Mouse (Mus musculus) limb, embryonic 15.5 days (tissue): Measurements from ENCODE around the gene Foxo3. TPM values are rescaled to one million over a fixed set of nuclear protein-coding genes. Genes with fewer than 3 reads are reported as not detected.

Source experiments
- ATAC-seq: fragments of 200-750 bp; cut with Nextera tagmentation; 2 replicates; pipeline ENCODE4 v1.8.0; 2017; ENCODE audit warnings: low read depth, moderate TSS enrichment; ENCODE audit not compliant: insufficient number of reproducible peaks, low FRiP score, low TSS enrichment
- H3K27ac ChIP-seq: fragments of 300-500 bp; sonication (generic); 2 replicates; pipeline ENCODE4 v1.5.1; 2015; ENCODE audit warnings: moderate library complexity, mild to moderate bottlenecking, inconsistent platforms
- H3K27me3 ChIP-seq: fragments of 300-500 bp; sonication (generic); 2 replicates; pipeline ENCODE4 v1.6.1; 2015; ENCODE audit warnings: inconsistent platforms
- H3K36me3 ChIP-seq: fragments of 300-500 bp; sonication (generic); 2 replicates; pipeline ENCODE4 v1.6.1; 2015; ENCODE audit warnings: inconsistent platforms
- H3K4me1 ChIP-seq: fragments of 300-500 bp; sonication (generic); 2 replicates; pipeline ENCODE4 v1.6.1; 2015; ENCODE audit warnings: inconsistent platforms
- H3K4me2 ChIP-seq: fragments of 300-500 bp; sonication (generic); 2 replicates; pipeline ENCODE4 v1.6.1; 2015; ENCODE audit warnings: mild to moderate bottlenecking, inconsistent platforms
- H3K4me3 ChIP-seq: fragments of 300-500 bp; sonication (generic); 2 replicates; pipeline ENCODE4 v1.5.1; 2015; ENCODE audit warnings: mild to moderate bottlenecking, inconsistent platforms
- H3K9ac ChIP-seq: fragments of 300-500 bp; sonication (generic); 2 replicates; pipeline ENCODE4 v1.6.1; 2015; ENCODE audit warnings: inconsistent platforms
- H3K9me3 ChIP-seq: fragments of 300-500 bp; sonication (generic); 2 replicates; pipeline ENCODE4 v1.6.1; 2016; ENCODE audit warnings: inconsistent platforms
- WGBS: fragments of 180-500 bp; shearing (Covaris S2); methylation state at CpG from one replicate; pipeline ENCODE4 v1.1.7; 2015; 5-methylcytosine and 5-hydroxymethylcytosine counted together
- polyA plus RNA-seq: library from polyadenylated mRNA; unstranded; fragments of >200 nt; fragmentation: Nextera tagmentation; extraction: Ambion mirVana; gene quantifications from 2 replicates; pipeline ENCODE4 v1.2.1, GENCODE M21; 2015

Gene Foxo3
- polyA plus RNA-seq, 1 experiment from 2014 or later, result 10.2 TPM

DNA sequence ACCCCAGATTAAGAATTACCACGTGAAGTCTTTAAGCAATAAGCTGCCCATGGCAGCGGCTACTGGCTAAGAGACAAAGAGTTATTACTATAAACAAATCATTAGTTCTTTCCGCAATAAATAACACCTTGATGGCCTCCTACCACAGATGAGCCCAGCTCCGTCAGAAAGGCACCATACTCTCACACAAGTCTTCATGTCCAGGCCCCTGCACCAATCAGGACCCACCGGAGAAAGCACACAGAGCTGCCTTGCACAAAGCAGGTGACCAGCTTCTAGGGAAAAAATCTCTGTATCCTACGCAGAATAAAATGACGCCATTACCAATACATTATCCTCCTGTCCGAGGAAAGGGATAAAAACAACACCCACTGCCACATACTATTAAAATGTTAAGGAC is 44.7 kb downstream of the Foxo3 start:
- Histone ChIP-seq H3K27me3 (no peaks in the 10 kb centered on the region), H3K27ac (no peak overlapping the region)

DNA sequence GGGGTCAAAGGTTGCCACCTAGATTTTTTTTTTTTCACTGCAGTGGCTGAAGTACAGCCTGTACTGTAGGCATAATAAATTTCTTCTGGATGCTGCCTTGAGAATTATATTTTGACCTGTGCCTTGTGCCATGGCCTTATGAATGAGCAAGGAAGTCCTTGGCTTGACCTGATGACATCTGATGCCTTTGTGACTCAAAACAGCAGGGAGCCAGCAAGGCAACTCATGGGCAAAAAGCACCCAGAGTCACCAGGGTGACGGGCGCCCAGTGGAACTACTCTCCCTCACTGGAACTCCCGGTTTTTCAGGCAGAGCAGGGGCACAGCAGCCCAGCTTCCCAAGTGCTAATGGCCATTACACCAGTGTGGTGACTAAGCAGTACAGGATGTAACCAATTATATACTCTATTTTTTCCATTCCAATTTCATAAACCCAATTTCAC is 45.4 kb downstream of the Foxo3 start:
- H3K4me2 ChIP-seq, result no peak overlapping the region
- 66% methylated on average over 3 of the region's 3 CpGs for WGBS
- H3K9ac ChIP-seq, result no peak overlapping the region
- H3K27ac ChIP-seq, result no peak overlapping the region
- H3K36me3 ChIP-seq, result peaks cover 4% of the 10 kb centered on the region
- H3K27me3 ChIP-seq, result no peaks in the 10 kb centered on the region
- no peak overlapping the region for H3K4me3 ChIP-seq
- H3K9me3 ChIP-seq, result no peaks in the 10 kb centered on the region
- no peak for ATAC-seq
- peaks cover 49% of the 10 kb centered on the region for H3K4me1 ChIP-seq

More for the DNA sequence above, 44.7 kb downstream of the Foxo3 start:
- WGBS, result 65% methylated on average over 8 of the region's 8 CpGs
- Histone ChIP-seq H3K4me2 (no peak overlapping the region), H3K9me3 (no peaks in the 10 kb centered on the region), H3K4me3 (no peak overlapping the region), H3K4me1 (peaks cover 47% of the 10 kb centered on the region), H3K9ac (no peak overlapping the region), H3K36me3 (no peaks in the 10 kb centered on the region; the same call in none of the 2 replicates)
- ATAC-seq, result no peak

DNA sequence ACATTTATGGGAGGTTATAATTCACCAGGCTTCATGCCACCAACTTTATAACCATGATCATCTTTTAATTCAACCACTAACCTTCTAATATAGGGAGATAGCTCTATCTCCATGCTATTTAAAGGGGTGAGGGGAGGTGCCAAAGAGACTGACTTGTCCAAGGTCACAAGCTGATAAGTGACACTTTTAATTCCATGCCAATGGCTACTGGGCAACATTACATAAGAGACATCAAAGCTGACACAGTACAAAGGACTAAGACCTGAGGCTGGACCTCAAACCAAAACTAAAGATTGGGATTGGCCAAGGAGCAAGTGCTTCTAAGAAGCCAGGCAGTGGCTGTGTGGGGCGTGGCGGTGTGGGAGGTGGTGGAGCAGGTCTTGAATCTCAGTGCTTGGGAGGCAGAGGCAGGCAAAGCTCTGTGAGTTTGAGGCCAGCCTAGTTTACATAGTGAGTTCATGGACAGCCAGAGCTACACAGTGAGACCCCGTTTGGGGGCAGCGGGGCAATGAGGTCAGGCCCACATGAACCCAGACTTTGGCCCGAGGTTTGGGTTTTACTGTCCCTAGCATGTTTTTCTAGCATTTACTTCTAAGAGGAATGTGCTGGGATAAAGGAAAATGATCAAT is 46.0 kb downstream of the Foxo3 start:
- Histone ChIP-seq H3K9me3 (no peaks in the 10 kb centered on the region), H3K36me3 (peaks cover 4% of the 10 kb centered on the region), H3K4me2 (no peak overlapping the region), H3K4me3 (no peak overlapping the region), H3K27me3 (no peaks in the 10 kb centered on the region), H3K27ac (no peak overlapping the region), H3K9ac (no peak overlapping the region), H3K4me1 (peaks cover 55% of the 10 kb centered on the region)
- WGBS, result 87% methylated on average over 5 of the region's 5 CpGs
- no peak for ATAC-seq

DNA sequence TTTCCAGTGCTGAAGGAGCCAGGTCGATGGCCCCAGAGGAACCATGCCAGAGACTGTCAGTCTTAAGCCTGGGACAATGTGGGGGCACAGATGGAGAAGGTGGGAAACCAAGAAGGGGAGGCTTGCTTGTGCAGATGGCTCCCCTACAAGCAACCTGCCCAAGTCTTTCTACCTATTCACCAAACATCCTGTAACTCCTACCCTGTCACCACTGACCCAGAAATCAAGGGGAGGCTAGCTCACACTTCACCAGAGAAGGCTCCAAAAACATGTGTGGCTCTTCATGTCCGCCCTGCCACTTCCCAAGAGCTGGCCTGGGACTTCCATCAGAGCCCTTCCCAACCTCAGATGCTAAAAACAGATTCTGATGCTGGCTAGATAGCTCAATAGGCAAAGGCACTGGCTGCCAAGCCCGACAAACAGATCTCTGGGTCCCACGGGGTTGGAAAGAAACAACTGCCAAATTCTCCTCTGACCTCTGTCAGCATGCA is 48.8 kb downstream of the Foxo3 start:
- no peak for ATAC-seq
- H3K27me3 ChIP-seq, result no peaks in the 10 kb centered on the region
- no peak overlapping the region for H3K4me2 ChIP-seq
- H3K9ac ChIP-seq, result no peak overlapping the region
- WGBS, result 66% methylated on average over 4 of the region's 4 CpGs
- H3K36me3 ChIP-seq, result peaks cover 4% of the 10 kb centered on the region; the same call in 1 of the 2 replicates
- peaks cover 55% of the 10 kb centered on the region for H3K4me1 ChIP-seq
- H3K4me3 ChIP-seq, result no peak overlapping the region
- no peaks in the 10 kb centered on the region for H3K9me3 ChIP-seq
- no peak overlapping the region for H3K27ac ChIP-seq

DNA sequence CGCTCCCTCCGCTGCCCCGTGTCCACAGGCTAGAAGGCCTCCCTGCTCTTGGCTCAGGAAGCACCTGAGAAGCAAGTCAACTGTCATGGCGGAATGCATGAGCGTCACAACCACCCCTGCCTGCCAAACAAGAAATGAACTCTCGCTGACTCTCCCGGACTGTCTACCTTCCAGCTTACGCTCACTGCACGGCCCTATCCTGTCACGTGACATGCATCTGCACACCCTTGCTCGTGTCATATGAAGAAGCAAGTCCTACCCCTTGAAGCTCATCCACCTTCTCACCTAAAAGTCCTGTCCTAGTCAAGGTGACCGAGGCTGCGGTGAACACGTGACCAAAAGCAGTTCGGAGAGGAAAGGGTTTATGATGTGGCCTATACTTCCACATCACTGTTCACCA is 50.4 kb downstream of the Foxo3 start:
- no peaks in the 10 kb centered on the region for H3K9me3 ChIP-seq
- WGBS, result 92% methylated on average over 15 of the region's 15 CpGs
- H3K27ac ChIP-seq, result 0 out of 2 replicates have a peak overlapping the region, but pooled peaks have one; percentile 59
- peaks cover 50% of the 10 kb centered on the region for H3K4me1 ChIP-seq
- H3K36me3 ChIP-seq, result peaks cover 4% of the 10 kb centered on the region; the same call in 1 of the 2 replicates
- no peaks in the 10 kb centered on the region for H3K27me3 ChIP-seq
- no peak for ATAC-seq
- no peak overlapping the region for H3K4me2 ChIP-seq
- no peak overlapping the region for H3K4me3 ChIP-seq
- no peak overlapping the region for H3K9ac ChIP-seq

DNA sequence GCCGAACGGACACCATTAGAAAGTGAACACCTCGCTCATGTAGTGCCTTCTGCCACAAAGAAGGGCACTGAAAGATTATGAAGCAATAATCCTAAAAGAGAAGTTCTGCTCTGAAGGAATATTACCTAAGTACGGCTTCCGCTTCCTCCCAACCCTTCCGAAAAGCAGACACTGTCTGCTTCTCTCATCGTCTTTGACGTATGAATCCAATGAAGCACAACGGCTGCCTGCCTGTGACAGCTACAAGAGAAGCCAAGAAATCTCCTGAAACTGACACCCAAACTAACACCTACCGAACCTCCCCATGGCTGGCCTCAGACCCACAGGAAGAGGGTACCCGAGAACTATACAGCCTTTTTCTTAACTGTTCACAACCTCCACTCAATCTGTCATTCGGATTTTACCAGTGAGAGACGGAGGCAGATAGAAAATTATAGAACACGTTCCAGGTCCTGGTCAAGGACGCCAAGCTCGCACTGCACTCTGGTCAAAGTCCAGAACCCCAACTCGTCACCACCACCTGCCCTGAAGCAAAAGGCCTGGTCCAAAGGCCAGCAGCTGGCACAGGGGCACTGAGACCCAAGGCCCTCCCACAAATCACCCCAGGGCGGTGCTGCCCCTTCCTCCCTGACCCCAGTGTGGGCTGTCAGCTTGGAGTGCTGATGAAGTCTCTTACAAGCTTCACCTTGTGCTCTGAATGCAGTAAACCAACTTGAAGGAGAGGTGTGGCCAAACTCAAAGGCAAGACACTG is 51.2 kb downstream of the Foxo3 start:
- H3K4me3 ChIP-seq, result no peak overlapping the region
- no peak overlapping the region for H3K9ac ChIP-seq
- no peak overlapping the region for H3K4me2 ChIP-seq
- ATAC-seq, result no peak
- H3K27ac ChIP-seq, result peak overlapping the region; percentile 59
- 71% methylated on average over 18 of the region's 18 CpGs for WGBS
- H3K9me3 ChIP-seq, result no peaks in the 10 kb centered on the region
- peaks cover 53% of the 10 kb centered on the region for H3K4me1 ChIP-seq
- no peaks in the 10 kb centered on the region for H3K27me3 ChIP-seq
- peaks cover 4% of the 10 kb centered on the region; the same call in 1 of the 2 replicates for H3K36me3 ChIP-seq

DNA sequence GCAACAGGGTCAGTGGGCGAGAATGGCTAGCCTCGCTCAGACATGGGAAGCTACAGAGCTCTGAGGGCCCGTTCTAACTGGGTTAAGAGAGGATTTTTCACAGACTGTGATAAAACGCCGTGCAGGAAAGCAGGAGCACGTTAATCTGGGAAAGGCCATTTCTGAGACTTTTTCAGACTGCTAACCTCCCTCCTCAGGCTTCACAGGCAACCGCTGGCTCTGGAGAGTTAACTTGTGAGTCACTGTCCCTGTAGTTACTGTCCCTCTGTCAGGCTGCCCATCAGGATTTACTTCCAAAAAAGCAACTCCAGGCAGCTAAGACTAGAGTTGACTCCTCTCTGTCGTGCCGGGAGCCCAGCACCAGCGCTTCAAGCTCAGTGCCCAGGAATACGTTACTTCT is 54.6 kb downstream of the Foxo3 start:
- Histone ChIP-seq H3K27me3 (no peaks in the 10 kb centered on the region), H3K4me3 (no peak overlapping the region), H3K4me1 (peaks cover 30% of the 10 kb centered on the region), H3K27ac (0 out of 2 replicates have a peak overlapping the region, but pooled peaks have one; percentile 9), H3K9ac (no peak overlapping the region), H3K9me3 (no peaks in the 10 kb centered on the region), H3K36me3 (peaks cover 4% of the 10 kb centered on the region; the same call in 1 of the 2 replicates), H3K4me2 (no peak overlapping the region)
- 69% methylated on average over 11 of the region's 11 CpGs for WGBS
- no peak for ATAC-seq

DNA sequence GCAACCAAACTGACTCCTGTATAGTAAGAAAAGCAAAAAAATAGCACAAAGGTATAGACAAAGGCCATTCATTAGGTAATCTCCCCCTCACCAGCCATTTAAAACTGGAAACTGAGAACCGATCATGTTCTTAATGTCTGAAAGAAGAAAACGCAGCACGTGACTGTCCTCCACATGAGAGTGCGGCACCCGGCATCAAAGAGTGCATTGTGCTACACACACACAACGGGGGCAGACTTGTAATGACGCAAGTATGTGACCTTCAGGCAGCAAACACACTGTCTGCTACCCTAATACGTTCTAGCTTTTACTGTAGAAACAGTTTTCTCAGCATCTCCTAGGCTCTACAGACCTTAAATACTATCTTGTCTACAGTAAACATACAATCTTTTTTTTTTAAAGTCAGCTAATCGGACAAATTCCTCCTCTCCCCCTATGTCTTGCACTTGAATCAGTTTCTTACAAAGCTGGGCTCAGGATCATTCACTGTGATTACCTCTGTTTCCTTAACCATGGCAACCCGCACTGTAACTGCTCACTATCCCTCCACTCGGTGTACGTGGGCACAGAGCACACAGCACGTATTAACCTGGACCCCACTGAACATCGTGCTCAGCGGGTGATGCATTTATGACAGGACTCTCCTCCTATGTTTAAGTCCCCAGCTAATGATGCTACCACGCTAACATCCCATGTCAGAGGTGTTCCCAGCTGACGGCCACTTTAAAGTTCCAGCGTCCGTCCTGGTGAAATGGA is 55.2 kb downstream of the Foxo3 start:
- Histone ChIP-seq H3K36me3 (peaks cover 1% of the 10 kb centered on the region; the same call in 1 of the 2 replicates), H3K4me1 (peaks cover 29% of the 10 kb centered on the region), H3K9me3 (no peaks in the 10 kb centered on the region), H3K4me2 (no peak overlapping the region), H3K4me3 (no peak overlapping the region), H3K9ac (no peak overlapping the region), H3K27ac (no peak overlapping the region), H3K27me3 (no peaks in the 10 kb centered on the region)
- ATAC-seq, result no peak
- WGBS, result 72% methylated on average over 19 of the region's 19 CpGs

DNA sequence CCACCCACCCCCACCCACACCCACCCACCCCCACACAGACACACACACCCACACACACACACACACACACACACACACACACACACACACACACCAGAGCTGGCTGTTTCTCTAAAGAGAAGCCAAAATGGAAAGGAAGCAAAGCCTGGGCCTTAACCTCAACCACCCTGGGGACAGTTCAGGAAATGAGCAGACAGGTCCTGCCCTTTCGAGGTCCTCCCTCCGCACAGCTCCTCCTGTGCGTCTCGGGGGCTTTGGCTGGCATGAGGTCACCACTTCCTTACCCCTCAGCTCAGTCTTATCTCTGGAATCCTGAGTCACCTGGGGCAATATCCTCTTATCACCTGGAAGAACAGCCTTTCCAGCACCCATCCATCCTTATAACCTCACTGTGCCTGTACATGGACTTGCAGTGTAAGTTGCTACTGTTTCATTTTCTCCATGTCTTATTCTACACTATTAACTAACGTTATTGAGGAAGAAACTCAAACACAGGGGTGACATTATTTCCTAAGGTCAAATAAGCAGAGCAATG is 56.1 kb downstream of the Foxo3 start:
- Histone ChIP-seq H3K27me3 (no peaks in the 10 kb centered on the region), H3K4me3 (no peak overlapping the region), H3K9me3 (no peaks in the 10 kb centered on the region), H3K9ac (no peak overlapping the region), H3K4me2 (no peak overlapping the region), H3K36me3 (no peaks in the 10 kb centered on the region), H3K27ac (no peak overlapping the region), H3K4me1 (peaks cover 20% of the 10 kb centered on the region)
- WGBS, result 63% methylated on average over 5 of the region's 5 CpGs
- no peak; the same call in 1 of the 2 replicates for ATAC-seq

DNA sequence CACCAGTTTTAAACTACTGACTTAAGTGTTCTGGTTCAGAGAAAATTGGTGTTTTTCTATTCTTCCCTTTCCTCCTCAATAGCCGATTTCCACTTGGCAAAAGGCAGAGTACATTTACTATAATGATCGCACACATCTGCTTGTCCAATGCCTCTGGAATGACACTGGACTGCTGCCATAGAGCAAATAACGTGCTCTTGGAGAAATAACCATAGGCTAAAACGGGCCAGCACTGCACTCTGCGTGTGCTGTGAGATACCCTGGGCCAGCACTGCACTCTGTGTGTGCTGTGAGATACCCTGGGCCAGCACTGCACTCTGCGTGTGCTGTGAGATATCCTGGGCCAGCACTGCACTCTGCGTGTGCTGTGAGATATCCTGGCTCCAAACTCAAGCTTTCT is 65.1 kb downstream of the Foxo3 start:
- no peaks in the 10 kb centered on the region for H3K27me3 ChIP-seq
- no peaks in the 10 kb centered on the region for H3K9me3 ChIP-seq
- H3K36me3 ChIP-seq, result no peaks in the 10 kb centered on the region
- peaks cover 48% of the 10 kb centered on the region for H3K4me1 ChIP-seq
- no peak overlapping the region for H3K4me2 ChIP-seq
- H3K4me3 ChIP-seq, result no peak overlapping the region
- H3K27ac ChIP-seq, result peak overlapping the region; percentile 86
- 38% methylated on average over 7 of the region's 7 CpGs for WGBS
- no peak overlapping the region for H3K9ac ChIP-seq
- peak; percentile 75 for ATAC-seq

DNA sequence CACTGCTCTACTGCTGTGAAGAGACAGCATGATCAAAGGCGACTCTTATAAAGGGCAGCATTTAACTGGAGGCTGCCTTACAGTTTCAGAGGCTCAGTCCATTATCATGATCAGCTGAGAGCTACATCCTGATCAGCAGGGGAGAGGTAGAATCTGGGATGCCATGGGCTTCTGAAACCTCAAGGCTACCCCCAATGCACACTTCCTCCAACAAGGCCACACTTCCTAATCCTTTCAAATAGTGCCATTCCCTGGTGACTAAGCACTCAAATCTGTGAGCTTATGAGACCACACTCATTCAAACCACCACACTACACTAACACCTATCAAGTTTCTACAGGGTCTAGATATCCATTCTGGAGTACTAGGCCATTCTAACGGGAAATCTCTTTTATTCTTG is 65.9 kb downstream of the Foxo3 start:
- WGBS, result 67% methylated on average over 2 of the region's 2 CpGs
- Histone ChIP-seq H3K4me3 (no peak overlapping the region), H3K9me3 (no peaks in the 10 kb centered on the region), H3K9ac (no peak overlapping the region), H3K36me3 (no peaks in the 10 kb centered on the region), H3K27me3 (no peaks in the 10 kb centered on the region), H3K27ac (peak overlapping the region; percentile 59; the same call in 1 of the 2 replicates), H3K4me2 (no peak overlapping the region), H3K4me1 (peaks cover 51% of the 10 kb centered on the region)
- ATAC-seq, result no peak
